Mouse (Mus musculus) fat pad, adult 2 months (tissue): ENCODE results near the gene Aagab.

Experiments used
- DNase-seq: peaks from one replicate; pipeline ENCODE4 v3.0.0-alpha.2; 2011; ENCODE audit warnings: low read depth, low spot score; ENCODE audit errors: extremely low read depth

Aagab gene

DNA sequence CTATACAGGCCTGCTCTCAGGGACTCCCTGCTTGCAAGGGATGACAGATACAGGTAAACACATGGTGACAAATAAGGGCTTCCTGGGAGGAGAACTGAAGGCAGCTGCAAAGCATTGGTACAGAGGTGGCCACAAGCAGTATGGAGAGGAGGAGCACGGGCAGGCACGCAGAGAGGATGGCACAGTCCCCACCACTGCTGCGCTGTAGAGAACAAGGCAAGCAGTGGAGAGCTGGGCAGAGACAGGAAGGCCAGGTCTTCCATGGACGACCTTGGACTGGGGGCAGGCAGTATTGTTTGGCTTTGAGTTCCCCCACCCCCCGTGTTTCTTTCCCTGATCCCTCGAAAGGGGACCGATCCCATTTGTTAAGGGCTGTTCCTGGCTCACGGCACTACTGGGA lies 42.6 kb downstream of the Aagab start:
- DNase-seq: no peak

DNA sequence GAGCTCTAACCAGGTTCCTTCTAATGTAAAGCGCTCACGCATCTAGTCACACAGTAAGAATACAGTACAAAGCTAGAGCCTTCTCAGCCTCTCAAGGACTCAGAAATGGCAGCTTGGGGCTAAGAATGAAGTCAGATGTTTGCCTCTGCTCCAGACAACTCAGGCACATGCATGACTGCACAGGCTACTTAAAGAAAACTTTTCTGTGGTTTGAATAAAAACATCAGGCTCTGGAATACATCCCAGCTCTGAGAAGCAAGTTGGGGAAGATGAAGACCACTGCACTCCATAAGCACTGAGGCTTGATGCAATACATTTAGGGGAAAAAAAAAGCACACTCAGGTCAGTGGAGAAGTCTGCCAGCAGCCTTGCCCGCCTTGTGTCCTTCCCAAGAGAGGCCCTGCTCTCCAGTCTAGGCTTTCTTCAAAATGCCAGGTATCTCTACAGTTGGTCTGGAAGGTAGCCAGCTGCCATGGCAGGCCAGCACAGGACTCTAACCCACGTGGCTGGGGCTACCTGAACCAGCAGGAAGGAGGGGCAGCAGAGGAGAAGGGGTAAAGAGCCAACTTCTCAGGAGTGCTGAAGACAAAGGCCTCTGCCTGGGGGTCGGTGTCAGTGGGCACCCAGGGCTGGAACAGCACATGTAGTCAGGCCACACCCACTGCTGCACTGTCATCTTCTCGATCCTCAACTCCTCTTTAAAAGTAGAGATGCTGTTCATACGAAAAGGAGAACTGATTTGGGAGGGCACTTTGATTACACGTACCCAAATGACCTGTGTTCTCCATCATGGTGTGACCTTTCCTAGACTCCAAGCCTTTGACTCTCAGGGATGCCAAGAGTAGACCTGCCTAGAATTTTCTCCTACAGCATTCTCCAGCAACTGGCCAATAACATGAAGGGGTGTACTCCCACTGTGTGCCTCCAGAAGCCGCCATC lies 45.4 kb downstream of the Aagab start:
- DNase-seq: no peak

DNA sequence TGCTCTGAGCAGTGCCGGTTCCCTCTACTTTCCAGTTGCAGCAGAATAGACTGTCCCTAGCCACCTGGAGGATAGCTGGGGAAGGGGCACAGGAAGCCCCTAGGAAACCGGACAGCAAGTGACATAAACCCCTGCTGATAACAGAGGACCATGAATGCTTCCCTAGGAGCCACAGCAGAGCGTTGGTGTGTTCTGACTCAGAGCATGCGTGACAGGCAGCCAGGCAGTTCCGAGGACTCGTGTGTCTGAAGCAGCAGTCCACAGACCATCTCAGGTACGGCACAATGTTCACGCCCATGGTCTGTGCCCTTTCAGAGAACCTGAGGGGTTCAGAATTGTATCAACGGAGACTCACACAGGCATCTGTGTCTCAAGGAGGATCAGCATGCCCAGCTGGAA lies 46.1 kb downstream of the Aagab start:
- no peak for DNase-seq

DNA sequence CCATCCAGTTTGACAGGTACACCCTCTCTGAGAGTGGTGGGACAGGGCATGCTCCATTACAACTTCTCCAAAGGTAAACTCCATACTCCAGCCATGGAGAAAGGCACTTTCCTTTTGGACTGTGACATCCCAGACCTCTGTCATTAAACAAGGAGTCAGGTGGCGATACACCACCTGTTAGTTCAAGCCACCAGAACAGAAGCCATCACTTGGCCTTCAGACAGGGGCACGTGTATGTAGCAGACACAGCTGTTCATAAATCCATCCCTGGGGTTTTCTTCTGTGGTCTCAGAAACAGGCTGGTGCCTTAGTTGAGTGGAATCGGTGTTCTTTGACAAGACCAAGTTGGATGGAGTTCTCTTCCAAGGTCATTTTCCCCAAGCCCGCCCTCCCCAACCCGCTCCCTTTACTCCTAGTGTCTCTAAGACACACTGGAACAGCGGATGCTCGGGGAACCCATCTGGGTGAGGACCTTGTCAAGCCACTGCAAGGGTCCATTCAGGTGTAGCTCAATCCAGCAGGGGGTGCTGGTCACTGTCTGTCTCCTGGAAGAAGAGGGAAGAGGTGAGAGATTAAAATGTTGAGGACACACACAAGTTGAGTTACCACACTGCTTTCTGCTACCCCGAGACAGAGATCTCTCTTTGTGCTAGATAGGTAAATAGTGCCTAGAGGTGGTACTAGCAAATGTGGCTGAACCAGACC lies 47.5 kb downstream of the Aagab start:
- DNase-seq: no peak

DNA sequence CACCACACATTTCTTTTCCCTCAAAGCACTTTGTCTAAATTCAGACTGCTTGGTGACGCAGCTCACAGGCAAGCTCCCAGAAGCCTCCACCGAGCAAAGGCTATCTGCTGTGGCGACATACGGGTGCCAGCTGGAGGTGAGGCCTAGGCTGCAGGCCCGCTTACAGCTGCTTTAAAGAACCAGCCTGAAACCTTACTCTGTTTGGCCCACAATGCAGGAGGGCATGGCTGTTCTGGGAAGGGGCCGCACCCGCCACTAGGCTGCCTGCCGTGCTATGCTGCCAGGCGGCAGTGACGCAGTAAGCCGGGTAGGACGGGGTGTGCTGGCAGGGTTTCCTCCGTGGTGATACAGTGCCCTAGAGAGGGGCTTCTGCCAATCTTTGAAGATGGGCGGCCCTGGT lies 48.4 kb downstream of the Aagab start:
- no peak for DNase-seq

DNA sequence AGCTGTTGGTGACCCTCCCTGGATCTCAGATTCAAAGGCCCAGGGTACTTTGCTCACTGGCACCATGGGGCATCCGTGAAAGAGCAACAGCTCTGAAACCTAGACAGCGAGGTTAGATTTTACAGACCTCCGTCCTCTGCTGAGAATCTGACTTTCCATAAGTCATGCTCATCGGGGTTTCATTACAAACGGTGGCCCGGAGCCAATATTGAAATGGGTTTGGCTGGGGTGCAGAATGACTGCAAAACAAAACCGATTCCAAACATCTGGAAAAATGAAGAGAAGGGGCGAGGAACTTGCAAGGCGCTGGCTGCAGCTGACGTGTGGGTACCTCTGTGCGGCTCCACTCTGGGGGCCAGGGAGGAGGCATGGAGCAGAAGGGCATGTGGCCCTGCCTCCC lies 49.1 kb downstream of the Aagab start:
- DNase-seq: no peak

DNA sequence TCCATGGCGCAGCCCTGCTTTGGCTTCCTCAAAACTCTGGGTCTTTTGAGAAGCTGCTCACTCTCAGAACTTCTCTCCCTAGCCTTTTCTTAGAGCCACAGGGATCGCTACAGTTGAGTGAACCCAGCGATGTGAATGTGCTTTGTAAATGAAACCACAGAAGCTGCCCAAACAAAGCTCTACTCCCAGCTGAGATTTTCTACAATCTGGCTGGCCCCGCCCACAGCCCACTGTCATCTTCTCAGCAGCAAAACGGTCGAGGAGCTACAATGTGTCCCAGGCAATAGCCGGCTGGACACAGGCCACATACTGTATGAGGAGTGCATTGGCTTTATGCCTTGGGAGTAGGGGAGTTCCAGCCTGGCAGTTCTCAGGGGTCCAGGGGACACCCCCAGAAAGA lies 51.2 kb downstream of the Aagab start:
- no peak for DNase-seq

DNA sequence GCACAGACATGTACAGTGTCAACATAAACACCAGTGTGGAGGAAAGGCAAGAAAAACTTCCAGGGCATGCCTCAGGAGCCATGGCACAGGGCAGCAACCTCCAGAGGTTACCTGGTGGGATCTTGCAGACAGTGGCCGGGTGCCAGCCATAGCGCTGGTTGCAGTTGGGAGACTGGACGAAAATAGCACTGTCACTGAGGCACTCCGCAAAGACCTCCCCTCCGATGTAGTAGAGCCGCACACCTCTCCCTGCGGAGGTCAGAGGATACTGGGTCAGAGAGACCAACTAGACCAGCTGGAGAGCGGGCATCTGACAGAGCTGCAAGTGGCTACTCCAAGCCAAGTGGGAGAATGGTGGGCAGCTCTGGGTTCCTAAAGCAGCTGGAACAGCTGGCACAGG lies 52.1 kb downstream of the Aagab start:
- DNase-seq: no peak

DNA sequence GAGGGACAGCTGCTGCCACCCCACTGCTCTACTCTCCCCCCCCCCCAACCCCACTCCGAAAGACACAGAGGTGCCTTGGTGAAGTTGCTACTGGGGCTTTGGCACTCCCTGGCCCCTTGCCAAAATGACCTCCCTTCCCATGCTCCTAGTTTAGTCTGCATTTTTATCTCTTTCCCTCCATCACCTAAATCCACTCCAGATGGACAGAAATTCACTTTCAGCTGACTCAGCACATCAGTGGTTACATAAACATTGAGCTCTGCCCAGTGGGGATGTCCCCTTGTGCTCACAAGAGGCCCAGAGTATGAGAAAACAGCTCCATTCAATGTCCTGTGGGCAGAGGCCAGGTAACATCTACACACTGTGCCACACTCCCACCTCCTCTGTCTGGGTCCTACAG lies 52.6 kb downstream of the Aagab start:
- no peak for DNase-seq

DNA sequence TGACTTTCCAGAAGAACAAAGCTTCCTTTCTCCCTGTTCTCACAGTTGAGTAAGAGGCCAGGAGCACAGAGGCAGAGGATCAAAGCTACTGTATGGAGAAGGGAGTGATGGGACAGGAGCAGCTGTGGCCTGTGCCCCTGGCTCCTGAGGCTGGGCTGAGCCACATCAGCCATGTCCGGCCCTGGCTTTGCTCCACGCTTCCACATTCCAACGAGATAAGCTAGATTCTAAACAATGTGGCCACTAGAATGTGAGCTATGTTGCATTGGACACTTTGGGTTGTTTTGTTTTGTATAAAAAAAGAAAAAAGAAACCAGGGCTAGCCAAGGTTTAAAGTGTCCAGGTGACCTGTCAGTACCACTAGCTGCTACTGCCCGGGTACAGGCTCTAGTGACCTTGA lies 54.7 kb downstream of the Aagab start:
- no peak for DNase-seq

DNA sequence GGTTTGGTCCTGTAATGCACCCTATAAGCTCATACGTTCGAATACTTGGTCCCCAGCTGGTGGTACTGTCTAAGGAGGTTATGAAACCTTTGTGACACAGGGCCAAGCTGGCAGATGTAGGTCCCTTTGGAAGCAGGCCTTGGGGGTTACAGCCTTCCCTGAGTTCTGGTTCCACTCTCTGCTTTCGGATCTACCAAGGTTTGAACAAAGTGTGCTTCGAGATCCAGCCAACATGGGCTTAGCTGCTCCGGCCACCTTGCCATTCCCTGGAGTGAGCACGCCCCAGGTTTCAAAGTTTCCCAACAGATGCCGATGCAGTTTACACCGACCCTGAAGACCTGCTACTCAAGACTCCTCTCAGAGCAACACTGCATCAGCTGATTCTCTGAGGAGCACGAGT lies 56.0 kb downstream of the Aagab start:
- DNase-seq: peak; percentile 55

DNA sequence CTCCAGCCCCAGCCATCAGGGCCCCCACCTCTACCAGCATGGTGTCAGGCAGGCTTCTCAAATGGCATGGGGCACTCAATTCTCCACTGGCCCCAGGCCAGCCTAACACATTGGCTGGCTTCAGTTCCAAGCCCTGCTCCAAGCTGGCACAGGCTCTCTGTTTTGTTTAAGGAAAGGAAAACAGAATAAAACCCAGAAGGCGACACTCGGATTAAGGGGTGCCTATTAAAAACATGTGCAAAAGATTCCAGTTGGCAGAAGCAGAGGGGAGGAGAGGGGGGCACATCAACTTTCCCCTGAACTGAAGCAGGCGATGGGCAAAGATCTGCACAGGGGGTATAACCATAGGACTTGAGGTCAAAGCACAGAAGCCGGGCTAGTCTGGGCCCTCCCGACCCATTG lies 56.5 kb downstream of the Aagab start:
- no peak for DNase-seq

DNA sequence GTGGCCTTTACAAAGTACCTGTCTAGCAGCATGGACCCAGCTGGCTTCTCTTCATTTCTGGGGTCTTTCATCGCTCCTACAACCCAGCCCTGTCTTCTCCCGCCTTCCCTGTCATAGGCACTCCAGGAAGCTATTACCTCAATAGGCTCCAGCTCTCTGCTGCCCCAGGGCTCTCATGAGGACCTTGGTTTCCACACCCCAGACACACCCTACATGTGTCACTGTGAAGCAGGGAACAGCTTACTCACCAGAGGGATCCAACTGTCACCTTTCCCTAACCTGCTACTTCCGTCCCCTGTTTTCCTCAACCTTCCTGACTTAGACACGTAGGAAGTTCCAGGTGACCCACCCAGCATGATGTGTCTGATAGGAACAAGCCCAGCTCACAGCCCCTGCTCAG lies 57.6 kb downstream of the Aagab start:
- no peak for DNase-seq

DNA sequence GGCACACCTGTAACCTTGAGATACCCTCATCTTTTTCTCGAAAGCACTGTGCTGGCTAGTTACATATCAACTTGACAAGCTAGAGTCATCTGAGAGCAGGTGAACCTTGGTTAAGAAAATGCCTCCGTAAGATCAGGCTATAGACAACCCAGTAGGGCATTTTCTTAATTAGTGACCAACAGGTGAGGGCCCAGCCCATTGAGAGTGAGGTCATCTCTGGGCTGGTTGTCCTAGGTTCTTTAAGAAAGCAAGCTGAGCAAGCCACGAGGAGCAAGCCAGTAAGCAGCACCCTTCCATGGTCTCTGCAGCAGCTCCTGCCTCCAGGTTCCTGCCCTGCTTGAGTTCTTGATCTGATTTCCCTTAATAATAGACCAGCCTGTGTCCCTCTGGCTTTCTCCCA lies 58.2 kb downstream of the Aagab start:
- no peak for DNase-seq

DNA sequence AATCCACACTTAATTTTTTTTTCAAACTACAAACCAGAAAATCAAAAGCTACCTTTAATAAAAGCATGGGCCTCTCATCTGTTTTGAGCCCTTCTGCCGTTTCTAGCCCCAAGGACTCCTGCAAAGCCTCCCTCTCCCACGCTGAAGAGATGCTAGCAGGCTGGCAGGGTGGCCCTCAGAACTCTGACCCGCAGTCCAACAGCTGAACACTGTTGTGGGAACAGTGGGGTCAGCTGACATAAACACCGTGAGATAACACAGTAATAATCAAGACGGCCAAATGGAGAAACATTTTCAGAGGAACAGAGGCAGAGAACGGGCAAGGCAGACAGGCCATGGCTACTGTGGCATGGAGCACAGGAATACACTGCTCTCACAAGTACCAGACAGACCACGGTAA lies 60.3 kb downstream of the Aagab start:
- no peak for DNase-seq

DNA sequence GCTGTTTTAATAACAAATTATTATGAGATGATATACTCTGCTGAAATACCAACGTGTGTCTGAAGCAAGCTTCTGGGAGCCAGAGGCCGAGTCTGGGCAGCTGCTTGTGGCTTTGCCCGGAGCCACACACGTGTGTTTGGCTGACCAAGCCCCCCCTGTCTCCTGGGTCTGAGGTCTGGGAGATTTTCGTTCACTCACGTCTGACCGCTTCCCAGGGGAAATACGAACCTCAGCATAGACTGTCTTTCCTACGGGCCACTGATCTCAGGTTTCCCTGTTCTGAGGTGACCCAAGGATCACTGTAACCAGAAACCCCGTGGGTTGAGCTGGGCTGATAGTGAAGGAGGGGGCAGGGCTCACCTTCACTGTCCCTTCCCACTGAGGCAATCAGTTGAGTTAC lies 60.8 kb downstream of the Aagab start:
- no peak for DNase-seq

DNA sequence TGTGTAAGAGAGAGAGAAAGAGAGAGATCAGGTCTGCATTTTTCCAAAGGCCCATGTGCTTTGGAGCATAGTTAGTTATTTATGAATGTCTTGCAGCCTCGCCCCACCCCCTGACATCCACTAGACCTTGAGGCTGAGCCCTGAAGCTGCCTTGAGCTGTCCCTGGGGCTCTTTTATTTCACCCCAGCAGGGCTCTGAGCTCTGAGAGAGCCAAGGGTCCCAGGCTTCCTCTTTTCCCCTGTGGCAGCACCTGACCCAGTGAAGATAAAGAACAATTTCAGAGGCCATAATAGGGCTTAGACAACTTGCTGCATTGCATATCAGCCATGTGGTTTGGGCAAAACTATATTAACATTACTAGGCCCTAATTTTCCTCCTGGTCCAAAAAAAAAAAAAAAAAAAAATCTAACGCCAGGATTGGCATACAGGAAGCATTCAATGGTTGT lies 61.9 kb downstream of the Aagab start:
- no peak for DNase-seq

DNA sequence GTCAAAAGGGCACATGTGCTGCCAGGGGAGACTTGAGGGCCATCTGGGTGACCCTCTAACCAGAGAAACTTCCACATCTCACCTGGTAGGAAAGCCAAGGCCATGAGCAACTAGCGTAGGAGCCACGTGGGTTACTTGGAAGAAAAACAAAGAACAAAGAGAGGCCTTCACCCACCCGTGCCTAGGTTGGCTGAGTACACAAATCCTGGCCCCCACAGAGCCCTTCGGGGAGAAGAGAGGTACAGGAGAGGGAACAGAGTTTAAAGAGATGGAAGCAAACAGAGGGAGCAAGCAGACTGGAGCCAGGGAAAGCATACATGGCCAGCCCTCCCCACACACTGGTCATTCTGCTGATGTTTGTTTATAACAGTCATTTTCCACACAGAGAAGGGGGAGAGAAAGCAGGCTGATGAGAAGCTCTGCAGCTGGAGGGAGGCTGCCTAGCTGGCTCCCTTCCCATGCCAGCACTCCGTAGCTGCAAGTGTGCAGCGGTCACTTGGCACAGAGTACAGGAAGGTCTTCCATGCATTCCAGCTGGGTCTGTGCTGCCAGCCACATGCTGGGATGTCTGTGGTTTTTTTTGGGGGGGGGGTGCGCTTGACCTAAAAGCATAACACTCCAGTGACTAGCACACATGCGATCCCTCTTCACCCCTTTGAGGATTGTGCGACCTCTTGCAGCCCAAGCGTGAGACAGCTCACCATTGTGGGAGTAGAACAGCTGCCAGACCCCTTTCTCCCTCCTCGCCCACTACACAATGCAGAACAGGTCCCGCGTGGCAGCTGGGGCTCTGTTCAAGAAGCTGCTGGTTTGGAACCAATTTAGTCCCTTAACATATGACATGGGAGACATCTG lies 62.6 kb downstream of the Aagab start:
- no peak for DNase-seq

DNA sequence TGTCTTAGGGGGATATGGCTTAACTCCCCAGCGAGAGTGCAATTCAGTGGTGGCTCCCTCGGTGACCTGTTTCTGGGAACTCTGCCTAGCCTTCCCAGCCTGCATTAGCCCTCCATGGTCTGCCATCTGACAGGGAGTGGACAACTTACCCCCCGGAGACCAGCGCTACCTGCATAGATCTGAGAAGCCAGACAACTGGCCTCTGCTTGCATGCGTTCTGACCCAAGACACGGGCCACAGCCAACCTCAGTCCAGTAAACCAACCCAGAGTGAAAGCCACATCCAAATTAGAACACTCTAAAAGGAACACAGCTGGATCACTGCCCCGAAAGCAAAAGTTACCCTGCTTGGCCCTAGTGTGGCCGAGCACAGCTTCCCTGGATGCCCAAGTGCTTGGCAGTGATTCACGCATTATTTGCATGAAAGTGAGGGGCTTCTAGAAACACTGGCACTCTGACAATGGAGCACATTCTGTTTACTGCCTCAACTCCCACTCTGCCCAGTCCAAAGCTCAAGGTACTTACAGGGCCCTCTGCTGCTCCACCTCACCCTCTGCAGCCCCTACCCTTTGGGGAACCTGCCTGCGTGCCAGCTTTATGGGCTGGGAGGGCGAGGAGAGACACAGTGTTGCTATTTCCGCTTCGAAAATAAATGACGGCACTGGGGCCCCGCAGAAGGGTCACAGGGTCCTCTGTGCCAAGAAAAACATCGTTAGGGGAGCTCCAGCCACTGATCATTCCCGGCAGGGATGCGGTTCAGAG lies 64.3 kb downstream of the Aagab start:
- DNase-seq: no peak

DNA sequence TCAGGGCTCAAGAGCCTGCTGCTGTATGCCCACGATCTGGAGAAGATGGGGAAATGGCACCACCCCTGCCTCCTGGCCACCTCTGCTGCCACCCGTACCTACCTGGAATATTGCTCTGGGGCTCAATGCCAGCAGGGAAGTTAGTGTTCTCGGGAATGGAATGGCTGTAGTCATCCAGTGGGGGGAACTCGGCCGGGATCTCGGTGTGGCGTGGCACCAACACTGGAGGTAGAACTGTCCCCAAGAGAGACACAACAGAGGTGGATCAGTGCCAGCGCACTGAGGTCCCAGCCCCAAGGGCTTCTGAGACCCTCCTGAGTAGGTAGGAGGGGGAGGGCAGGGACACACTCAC lies 64.9 kb downstream of the Aagab start:
- DNase-seq: no peak

DNA sequence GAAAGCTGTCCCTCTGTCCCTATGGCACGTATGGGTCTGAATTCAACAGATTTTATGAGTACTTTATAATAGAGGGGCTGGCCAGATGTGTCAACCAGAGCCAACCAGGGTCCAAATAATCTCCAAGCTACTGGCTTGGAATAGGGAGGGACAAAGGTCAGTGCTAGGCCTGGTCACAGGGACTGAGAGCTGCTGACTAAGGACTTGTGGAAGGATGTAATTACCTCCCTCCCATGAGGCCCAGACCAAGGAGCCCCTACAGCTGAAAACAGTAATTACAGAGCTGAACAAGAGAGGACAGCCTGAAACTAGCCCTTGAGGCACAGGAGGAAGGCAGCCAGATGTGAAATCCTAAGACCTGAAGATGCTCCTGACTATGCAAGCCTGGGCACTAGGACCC lies 66.2 kb downstream of the Aagab start:
- no peak for DNase-seq
